Mouse (Mus musculus) thymus, adult 2 months (tissue): Measurements from ENCODE around the gene Rpl3l.

Experiments
- CTCF ChIP-seq: fragments of 200-500 bp; IDR thresholded peaks from 2 replicates; pipeline ENCODE4 v1.5.1; 2012; ENCODE audit warnings: mild to moderate bottlenecking, control low read depth, low read length, moderate library complexity, borderline replicate concordance; ENCODE audit not compliant: control insufficient read depth, poor library complexity, insufficient read depth; ENCODE audit errors: extremely low read depth
- POLR2A ChIP-seq: fragments of 200-500 bp; IDR thresholded peaks from 2 replicates; pipeline ENCODE4 v1.6.1; 2012; ENCODE audit warnings: mild to moderate bottlenecking, low read length, control low read depth, moderate library complexity; ENCODE audit not compliant: control insufficient read depth, poor library complexity, insufficient read depth; ENCODE audit errors: extremely low read depth

DNA sequence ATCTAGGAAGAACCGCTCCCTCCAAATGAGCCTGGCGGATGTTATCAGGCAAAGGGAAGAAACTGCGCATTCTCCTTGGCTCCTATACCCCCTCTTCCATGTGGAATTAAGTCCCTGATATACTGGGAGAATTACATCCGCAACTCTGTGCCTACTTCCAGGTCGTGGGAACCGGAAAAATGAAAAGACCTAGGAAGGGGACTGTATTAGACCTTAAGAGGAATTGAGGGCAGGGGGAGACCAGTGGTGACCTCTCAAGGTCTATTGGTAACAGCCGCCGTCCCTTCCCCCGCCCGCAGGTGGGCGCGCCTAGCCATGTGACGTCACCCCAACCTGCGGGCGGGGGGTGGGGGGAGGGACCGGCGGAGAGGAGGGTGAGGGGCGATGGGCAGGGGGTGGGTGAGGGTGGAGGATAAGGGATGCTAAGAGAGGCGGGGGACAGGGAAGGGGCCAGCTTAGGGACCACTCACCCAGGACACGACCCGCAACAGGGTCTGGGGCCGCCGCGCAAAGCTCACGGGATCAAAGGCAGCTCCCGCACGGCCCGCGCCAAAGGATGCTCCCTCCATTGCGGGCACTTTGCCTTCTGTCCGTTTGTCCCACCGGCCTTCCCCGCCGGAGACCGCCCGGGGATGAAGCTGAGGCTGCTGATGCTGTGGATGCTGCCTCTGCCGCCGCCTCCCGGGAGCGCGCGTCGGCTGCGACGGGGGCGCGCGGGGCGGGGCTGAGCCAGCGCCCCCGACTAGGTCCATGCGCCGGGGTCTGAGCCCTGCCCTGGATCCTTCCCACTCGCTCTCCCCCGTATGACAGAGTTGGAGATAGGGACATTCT lies 38.2 kb upstream of the Rpl3l start, which contains the start of gene Syngr3:
- TF ChIP-seq CTCF (no peak), POLR2A (no peak)
